Mouse (Mus musculus): Measurements from ENCODE around the gene 2010111I01Rik. TPM values are rescaled to one million over a fixed set of nuclear protein-coding genes. Genes with fewer than 3 reads are reported as not detected.

Gene 2010111I01Rik
- total and polyA plus RNA-seq, 3 experiments: 13.3 to 19.8 (median 14.4) TPM

DNA sequence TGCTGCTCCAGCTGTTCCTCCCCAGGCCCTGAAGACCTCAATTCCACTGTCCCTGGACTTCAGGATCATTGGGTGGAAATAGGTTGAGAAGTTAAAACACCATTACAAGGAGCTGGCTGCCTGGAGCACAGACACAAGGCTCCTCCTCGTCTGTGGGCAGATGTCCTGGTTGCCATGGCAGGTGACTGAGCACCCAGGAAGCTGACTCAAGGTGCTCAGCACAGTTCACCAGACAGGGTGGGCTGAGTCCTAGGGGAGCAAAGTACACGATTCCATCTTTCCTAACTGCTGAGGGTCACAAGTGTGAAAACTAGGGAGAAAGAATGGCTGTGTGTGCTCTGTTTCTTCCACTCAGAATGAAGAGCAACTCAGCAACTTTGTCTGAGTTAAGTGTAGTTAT is 346.5 kb downstream of the 2010111I01Rik start:
- H3K36me3 ChIP-seq (replicated peaks in 1 of 2; ENCODE audit: control insufficient read depth in 1 of 2, insufficient read depth in 1 of 2, low read length in 1 of 2): peaks cover 11 to 68% of the 10 kb centered on the region in 2 experiments
- dilution Hi-C loops (cut with MboI; ENCODE audit: extremely low pct_ligation_motif_present, extremely low pct_unique_long_range_greater_than_20kb, low sequenced_read_pairs): no loop called here

DNA sequence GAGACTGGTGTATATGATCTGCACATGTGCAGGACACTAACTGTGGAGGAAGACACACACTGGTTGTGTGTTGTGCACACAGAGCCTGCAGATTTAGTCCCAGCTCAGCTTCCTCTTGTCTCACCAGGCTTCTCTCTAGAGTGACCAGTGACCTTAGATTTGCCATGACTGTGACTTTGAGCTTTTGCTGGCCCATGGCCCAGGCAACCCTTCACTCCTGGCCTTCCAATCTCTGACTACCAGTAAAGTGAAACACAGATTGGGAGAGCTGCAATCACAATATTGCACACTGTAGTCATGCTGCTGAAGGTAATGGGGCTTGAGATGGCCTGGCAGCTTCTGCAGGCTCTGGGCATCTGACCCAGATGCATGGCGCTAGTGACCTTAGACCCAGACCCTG is 348.6 kb downstream of the 2010111I01Rik start:
- H3K4me2 ChIP-seq (ENCODE audit: insufficient read depth, low read depth, poor library complexity, severe bottlenecking): no peak overlapping the region
- in situ Hi-C loops (cut with MboI; ENCODE audit: low pct_ligation_motif_present, low pct_unique_long_range_greater_than_20kb, low sequenced_read_pairs): no loop called here
- H3K79me2 ChIP-seq (replicated peaks; ENCODE audit: control insufficient read depth, extremely low read depth, insufficient read depth, poor library complexity, severe bottlenecking): no peaks in the 10 kb centered on the region
- H3K27me3 ChIP-seq (replicated peaks): no peaks in the 10 kb centered on the region
- TF ChIP-seq CTCF (conservative IDR thresholded peaks at IDR 0.05 in 1 of 2, IDR thresholded peaks at IDR 0.05 in 1 of 2; ENCODE audit: low read depth in 2 of 2, low read length in 2 of 2) (no peak), TBP (conservative IDR thresholded peaks at IDR 0.05; ENCODE audit: low read depth, low read length) (no peak), JUND (conservative IDR thresholded peaks at IDR 0.05; ENCODE audit: low read depth, low read length) (no peak), USF1 (IDR thresholded peaks at IDR 0.05; ENCODE audit: low read depth, low read length) (no peak), RCOR1 (conservative IDR thresholded peaks at IDR 0.05; ENCODE audit: low read depth, low read length) (no peak), TCF12 (IDR thresholded peaks at IDR 0.05; ENCODE audit: low read depth, low read length) (no peak), IRF4 (IDR thresholded peaks at IDR 0.05; ENCODE audit: low read depth, low read length) (no peak), SMC3 (IDR thresholded peaks at IDR 0.05; ENCODE audit: low read depth, low read length) (no peak), RAD21 (IDR thresholded peaks at IDR 0.05; ENCODE audit: low read depth, low read length) (no peak), CHD2 (IDR thresholded peaks at IDR 0.05; ENCODE audit: low read length) (no peak), EP300 (IDR thresholded peaks at IDR 0.05; ENCODE audit: low read length) (no peak), MAZ (IDR thresholded peaks at IDR 0.05; ENCODE audit: low read depth, low read length) (no peak), PAX5 (IDR thresholded peaks at IDR 0.05; ENCODE audit: low read length) (no peak), NRF1 (IDR thresholded peaks at IDR 0.05; ENCODE audit: low read depth, low read length) (no peak), MEF2A (IDR thresholded peaks at IDR 0.05; ENCODE audit: borderline replicate concordance, low read depth, low read length) (no peak), ELF1 (IDR thresholded peaks at IDR 0.05; ENCODE audit: low read depth, low read length) (no peak)
- H3K27ac ChIP-seq (ENCODE audit: insufficient read depth, low read depth): no peak overlapping the region
- H3K4me3 ChIP-seq (replicated peaks in 1 of 3; ENCODE audit: low read depth in 2 of 3, low read length in 2 of 3, poor library complexity in 1 of 3): no peak overlapping the region
- H3K36me3 ChIP-seq (replicated peaks in 1 of 2; ENCODE audit: control insufficient read depth in 1 of 2, insufficient read depth in 1 of 2, low read length in 1 of 2): peaks cover 16 to 68% of the 10 kb centered on the region in 2 experiments
- no peaks in the 10 kb centered on the region for H3K4me1 ChIP-seq (ENCODE audit: control insufficient read depth in 1 of 2, insufficient read depth in 2 of 2)
- H3K9me3 ChIP-seq (replicated peaks; ENCODE audit: low read length): no peaks in the 10 kb centered on the region
- DNase-seq (ENCODE audit: extremely low read depth): no peak
- H3K9ac ChIP-seq (ENCODE audit: insufficient read depth, low read depth): no peak overlapping the region
- dilution Hi-C loops (cut with MboI; ENCODE audit: extremely low pct_ligation_motif_present, extremely low pct_unique_long_range_greater_than_20kb, low sequenced_read_pairs): no loop called here

More for the DNA sequence above, 346.5 kb downstream of the 2010111I01Rik start:
- in situ Hi-C loops (cut with MboI; ENCODE audit: low pct_ligation_motif_present, low pct_unique_long_range_greater_than_20kb, low sequenced_read_pairs): no loop called here
- no peaks in the 10 kb centered on the region for H3K79me2 ChIP-seq (replicated peaks; ENCODE audit: control insufficient read depth, extremely low read depth, insufficient read depth, poor library complexity, severe bottlenecking)
- H3K9me3 ChIP-seq (replicated peaks; ENCODE audit: low read length): no peaks in the 10 kb centered on the region
- TF ChIP-seq EP300 (IDR thresholded peaks at IDR 0.05; ENCODE audit: low read length) (no peak), PAX5 (IDR thresholded peaks at IDR 0.05; ENCODE audit: low read length) (no peak), MAZ (IDR thresholded peaks at IDR 0.05; ENCODE audit: low read depth, low read length) (no peak), USF2 (conservative IDR thresholded peaks at IDR 0.05; ENCODE audit: low read depth, low read length) (no peak), GABPA (IDR thresholded peaks at IDR 0.05; ENCODE audit: insufficient replicate concordance, low read depth, low read length) (no peak), ZKSCAN1 (IDR thresholded peaks at IDR 0.05; ENCODE audit: borderline replicate concordance, low read depth, low read length) (no peak), ZNF384 (IDR thresholded peaks at IDR 0.05; ENCODE audit: low read depth, low read length) (no peak), MAX (IDR thresholded peaks at IDR 0.05; ENCODE audit: low read length) (no peak), ELF1 (IDR thresholded peaks at IDR 0.05; ENCODE audit: low read depth, low read length) (no peak), SMC3 (IDR thresholded peaks at IDR 0.05; ENCODE audit: low read depth, low read length) (no peak)
- no peak overlapping the region for H3K4me2 ChIP-seq (ENCODE audit: insufficient read depth, low read depth, poor library complexity, severe bottlenecking)
- H3K27ac ChIP-seq (ENCODE audit: insufficient read depth, low read depth): no peak overlapping the region
- H3K27me3 ChIP-seq (replicated peaks): no peaks in the 10 kb centered on the region
- H3K9ac ChIP-seq (ENCODE audit: insufficient read depth, low read depth): no peak overlapping the region
- H3K4me3 ChIP-seq (replicated peaks in 1 of 3; ENCODE audit: low read depth in 2 of 3, low read length in 2 of 3, poor library complexity in 1 of 3): no peak overlapping the region
- DNase-seq (ENCODE audit: extremely low read depth): no peak
- H3K4me1 ChIP-seq (ENCODE audit: control insufficient read depth in 1 of 2, insufficient read depth in 2 of 2): no peaks in the 10 kb centered on the region

All from CH12.LX (cell line).